Mouse (Mus musculus): Measurements from ENCODE around the gene Poc1b.

DNA sequence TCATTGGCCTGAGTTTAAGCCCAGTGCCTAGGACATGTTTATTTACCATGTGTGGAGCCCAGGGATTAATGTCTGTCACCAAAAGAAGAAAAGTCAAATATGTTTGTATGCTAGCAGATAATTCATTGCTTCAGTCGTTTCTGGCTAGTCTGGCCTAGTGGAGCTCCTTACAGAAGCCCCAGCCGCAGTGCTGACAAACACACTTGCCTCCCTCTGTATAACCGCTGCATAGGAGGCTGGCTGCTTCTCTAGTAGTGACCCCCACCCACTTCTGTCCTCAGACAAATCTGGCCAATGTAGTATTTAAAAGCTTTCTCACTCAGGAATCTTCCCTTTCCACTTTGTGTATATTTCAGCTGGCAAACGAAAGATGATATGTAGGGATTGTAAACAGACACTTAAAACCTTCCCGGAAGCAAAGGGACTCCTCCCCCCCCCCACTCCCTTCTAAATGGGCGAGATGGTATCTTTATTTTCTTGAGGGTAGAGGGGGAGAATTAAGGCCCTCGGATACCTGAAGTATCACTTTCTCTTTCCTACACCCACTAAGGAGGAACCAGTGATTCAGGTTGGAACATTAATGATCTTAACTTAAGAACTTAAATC is 137.9 kb downstream of the Poc1b start:
- no peak for TF ChIP-seq POLR2A (IDR thresholded peaks at IDR 0.05; ENCODE audit: borderline replicate concordance, low read depth, low read length)
- no peak for TF ChIP-seq CTCF (IDR thresholded peaks at IDR 0.05; ENCODE audit: low read depth, low read length)
